Mouse (Mus musculus): ENCODE results near the gene Fgfr2.
"Not testable (repeated sequence)": the region's sequence is repeated elsewhere in the genome, so short reads cannot be mapped to it uniquely, and the experiment has no call there.

The Fgfr2 gene

GRCm38 (mm10) chr7:130631553-130632378, 2491.4 kb downstream of the Fgfr2 start:
- DNase-seq (ENCODE audit: low spot score), result peak; percentile 4

DNA sequence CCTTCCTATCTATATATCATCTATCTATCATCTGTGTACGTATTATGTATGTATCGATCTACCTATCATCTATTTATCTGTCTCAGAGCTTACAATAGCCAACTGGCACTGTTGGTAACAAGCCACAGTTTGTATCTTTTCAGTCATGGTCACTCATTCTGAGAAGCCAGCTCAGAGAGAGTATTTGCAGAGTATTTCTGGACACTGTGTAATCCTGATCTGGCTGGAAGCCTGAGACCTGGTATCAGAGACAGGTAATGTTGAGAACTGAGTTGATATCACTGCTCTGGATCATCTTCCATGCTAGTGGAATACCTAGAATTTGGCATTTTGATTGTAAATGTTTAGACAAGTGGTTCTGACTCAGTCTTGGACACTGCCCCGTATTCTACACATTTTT, 2492.2 kb downstream of the Fgfr2 start:
- DNase-seq (ENCODE audit: low spot score), result no peak

GRCm38 (mm10) chr7:130629999-130630398, 2493.2 kb downstream of the Fgfr2 start:
- DNase-seq (ENCODE audit: low spot score), result no peak

- no peak for DNase-seq (ENCODE audit: low spot score)
These were observed 2494.5 kb downstream of the Fgfr2 start for GRCm38 (mm10) chr7:130628601-130629000.

DNA sequence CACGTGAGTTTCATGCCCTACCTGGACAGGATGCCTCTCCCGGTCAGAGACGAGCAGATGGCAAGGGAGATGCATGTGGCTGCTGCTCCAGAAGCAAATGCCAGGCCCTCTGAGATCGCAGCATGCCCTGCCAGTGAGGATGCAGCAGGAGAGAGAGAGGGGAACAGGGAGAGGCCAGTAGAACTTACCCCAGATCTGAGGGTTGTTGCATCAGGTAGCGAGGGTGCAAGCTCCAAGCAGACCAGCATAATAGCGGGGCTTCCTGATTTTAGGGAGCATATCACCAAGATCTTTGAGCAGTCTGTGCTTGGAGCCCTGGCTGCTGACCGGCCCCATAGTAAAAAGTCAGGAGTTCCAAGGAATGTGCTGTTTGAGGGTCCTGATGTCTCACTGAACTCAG, 2497.8 kb downstream of the Fgfr2 start:
- DNase-seq (ENCODE audit: low spot score), result no peak

DNA sequence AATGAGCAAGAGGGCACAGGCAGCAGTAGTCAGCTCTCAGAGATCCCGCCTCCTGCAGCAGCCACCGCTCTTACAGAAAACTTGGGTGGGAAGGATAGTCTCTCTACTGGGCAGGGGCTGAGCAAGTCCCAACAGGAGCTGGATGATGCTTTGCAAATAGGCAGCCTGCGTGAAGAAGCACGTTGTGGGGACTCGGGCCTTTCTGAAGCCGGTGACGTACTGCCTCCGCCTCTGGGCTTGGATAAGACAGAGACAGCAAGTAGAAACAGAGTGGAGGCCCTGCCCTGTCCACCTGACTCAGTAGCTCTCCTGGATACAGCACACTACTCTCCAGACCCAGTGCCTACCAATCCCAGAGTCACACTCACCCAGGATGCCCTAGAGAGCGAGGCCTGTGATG, 2498.9 kb downstream of the Fgfr2 start:
- DNase-seq (ENCODE audit: low spot score), result no peak

- no peak for DNase-seq (ENCODE audit: low spot score)
These were observed 2500.8 kb downstream of the Fgfr2 start for GRCm38 (mm10) chr7:130622359-130622758.

DNA sequence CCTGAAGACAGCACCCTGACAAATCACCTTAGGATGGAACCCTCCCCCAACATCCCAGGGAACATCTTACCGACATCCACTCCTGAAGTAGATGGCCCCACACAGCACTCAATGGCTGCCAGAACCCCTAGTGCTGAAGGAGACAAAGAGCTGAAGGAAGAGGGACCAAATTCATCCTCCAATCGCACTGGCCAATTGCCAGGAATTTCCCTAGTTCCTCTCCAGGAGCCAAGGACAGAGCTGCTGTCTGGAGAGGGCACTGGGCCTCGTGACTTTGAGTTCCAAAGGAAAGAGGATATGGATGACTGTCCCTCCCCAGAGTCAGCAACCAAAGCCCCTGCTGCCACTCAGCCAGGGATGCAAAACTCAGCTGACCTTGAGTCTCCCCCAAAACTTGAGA, 2501.2 kb downstream of the Fgfr2 start:
- DNase-seq (ENCODE audit: low spot score), result no peak

DNA sequence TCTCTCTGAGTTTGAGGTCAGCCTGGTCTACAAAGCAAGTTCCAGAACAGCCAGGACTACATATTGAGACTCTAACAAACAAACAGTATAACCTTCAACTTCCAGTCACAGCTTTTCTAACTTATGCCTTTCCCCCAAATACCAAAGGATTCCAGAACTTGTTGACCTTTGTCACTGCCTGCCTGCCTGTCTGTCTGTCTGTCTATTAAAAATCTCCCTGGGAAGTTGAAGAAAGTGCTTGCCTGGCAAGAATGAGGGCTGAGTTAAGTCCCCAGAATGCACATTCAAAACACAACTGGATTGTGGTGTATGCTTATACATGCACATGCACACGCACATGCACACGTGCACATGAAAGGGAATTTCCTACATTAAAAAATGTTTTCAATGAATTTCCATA, 2502.1 kb downstream of the Fgfr2 start:
- DNase-seq (ENCODE audit: low spot score), result no peak

DNA sequence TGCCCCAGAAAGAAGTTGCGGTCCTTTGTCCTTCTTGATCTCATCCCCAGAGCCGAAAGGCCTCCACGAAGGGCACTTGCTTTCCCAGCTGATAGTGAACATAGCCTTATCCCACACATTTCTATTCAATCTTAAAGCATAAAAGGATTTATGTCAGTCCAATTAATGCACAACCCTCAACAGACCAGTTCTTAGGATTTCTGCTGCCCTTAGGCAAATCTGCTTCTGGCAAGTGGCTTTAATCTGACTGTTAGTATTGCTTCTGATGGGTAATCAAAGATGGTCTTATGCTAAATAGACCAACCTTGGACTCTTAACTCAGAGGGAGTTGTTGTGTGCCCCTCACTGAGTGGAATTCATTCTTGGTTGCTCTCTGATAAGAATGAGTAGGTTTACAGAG, 2505.6 kb downstream of the Fgfr2 start:
- no peak for DNase-seq (ENCODE audit: low spot score)

- no peak for DNase-seq (ENCODE audit: low spot score)
These were observed 2509.2 kb downstream of the Fgfr2 start for GRCm38 (mm10) chr7:130613973-130614372.

DNA sequence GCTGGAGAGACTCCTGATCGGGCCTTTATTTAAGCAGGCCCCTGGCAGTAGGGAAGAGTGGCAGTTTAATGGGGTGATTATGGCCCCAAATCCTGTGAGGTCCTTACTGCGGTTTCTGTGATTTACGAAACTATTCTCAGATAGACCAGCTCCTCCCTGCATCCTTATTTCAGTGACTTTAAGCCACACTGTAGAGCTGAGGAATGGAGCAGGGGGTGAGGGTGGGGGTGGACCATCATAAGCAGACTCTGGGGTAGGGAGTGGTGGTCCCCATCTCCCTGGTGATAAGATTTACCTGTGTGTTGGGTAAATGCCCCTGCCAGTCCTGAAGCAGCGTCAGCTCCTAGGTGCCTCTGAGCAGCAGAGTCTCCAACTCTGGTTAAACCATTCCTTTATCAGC, 2516.2 kb downstream of the Fgfr2 start:
- DNase-seq (ENCODE audit: low spot score), result no peak

- DNase-seq (ENCODE audit: low spot score), result no peak
These were observed 2518.0 kb downstream of the Fgfr2 start for GRCm38 (mm10) chr7:130605111-130605510.

DNA sequence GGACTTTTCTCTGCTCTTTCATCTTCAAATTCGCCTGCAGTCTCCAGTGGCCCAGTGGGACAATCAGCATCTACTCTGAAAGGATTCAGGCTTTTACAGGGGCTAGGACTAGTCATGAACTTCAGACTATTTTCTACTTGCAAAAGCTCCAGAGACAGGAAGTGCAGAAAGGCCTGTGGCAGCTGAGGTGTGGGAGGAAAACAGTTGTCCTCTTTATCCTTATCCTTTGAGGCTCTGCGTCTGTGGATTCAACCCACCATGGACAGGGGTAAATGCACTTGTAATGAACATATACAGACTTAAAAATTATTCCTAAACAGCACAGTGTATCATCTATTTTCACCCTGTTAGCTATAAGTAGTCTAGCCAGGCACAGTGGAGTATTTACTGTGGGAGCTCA, 2518.8 kb downstream of the Fgfr2 start:
- no peak for DNase-seq (ENCODE audit: low spot score)

GRCm38 (mm10) chr7:130603556-130603955, 2519.6 kb downstream of the Fgfr2 start:
- no peak for DNase-seq (ENCODE audit: low spot score)

DNA sequence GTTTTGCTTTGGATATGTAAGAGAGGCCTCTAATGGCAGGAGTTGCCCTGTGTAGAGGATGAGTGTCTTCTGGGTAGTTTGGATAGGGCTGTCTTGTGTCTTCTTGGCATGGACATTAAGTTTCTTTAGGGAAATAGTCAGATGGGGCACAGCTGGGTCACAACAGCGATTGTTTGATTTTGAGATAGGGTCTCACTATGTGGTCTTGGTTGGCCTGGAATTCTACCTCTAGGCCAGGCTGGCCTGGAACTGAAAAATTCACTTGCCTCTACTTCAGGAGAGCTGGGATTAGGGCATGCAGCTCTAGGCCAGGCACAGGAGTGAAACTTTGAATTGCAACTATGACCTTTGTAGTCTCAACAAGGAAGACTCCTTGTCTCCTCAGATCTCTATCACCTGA, 2520.3 kb downstream of the Fgfr2 start:
- DNase-seq (ENCODE audit: low spot score), result no peak

DNA sequence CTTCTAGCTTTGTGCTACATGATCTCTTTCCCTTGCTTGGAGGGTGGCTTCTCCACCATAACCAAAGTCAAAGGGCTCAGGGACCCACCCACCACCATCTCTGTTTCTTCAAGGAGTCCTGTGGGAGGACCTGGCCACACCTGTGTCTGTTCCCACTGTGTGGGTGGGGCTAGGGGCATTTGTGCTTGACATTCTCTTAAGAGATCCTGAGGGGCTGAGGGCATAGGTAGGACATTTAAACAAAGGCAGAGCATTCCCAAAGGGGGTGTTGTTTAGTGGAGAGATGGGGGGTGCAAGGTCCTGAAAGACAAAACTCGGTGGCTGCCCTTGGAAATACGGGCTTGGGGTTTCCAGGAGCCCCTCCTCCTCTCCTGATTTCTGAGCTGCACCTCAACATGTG, 2522.6 kb downstream of the Fgfr2 start:
- no peak for DNase-seq (ENCODE audit: low spot score)

GRCm38 (mm10) chr7:130600074-130600473, 2523.1 kb downstream of the Fgfr2 start:
- no peak for DNase-seq (ENCODE audit: low spot score)

DNA sequence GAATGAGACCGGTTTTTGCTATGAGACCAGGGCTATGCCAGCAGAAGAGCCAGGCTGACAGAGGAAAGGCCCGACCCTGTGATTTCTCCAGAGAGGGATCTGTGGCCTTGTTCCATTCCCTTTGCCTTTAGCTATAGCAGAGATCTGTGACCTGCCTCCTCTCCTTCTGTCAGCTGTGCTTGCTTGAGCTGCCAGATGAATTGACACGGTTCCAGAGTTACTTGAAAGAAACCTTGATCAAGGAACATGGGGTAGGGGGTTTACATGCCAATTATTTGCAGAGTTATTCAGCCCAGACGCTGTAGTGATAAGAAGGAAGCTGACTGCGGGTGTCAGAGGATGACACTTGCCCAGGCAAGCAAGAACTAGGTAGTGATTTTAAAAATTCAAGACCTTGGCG, 2525.6 kb downstream of the Fgfr2 start:
- DNase-seq (ENCODE audit: low spot score), result no peak

DNA sequence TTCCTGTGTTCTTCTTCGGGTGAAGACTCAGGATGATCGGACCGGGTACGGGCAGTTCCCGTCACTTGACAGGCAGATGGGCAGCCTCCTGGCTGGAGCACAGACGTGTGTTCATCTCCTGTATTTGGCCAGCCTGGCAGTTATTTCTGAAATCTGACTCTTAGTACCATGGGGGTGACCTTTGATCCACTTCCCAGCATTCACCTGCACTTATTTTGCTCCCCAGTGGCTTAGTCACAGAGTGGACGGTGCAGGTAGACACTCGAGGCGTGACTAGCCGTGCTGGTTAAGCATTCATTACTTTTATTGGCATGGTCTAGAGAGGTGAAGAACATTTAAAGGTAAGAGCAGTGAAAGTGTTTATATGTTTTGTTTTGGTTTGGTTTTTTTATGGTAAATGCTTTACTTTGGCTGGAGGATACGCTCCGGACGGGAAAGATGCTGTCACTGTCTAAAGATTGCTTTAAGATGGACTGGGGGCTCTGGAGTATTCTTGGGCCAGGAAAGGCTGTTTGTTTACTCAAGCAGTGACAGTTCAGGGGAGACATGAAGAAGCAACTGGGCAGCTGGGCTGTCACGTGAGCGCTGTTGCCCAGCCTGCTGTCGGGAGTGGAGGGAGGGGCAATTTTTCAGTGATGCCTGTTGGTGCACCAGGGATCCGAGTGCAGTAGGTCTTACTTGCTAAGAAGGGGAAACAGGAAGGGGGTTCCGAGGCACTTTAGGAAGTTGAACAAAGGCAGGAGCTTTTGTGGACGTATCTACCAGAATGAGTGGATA, 2526.9 kb downstream of the Fgfr2 start:
- DNase-seq (ENCODE audit: low spot score), result not testable (repeated sequence)

GRCm38 (mm10) chr7:130593375-130594239, 2529.5 kb downstream of the Fgfr2 start:
- DNase-seq (ENCODE audit: low spot score), result not testable (repeated sequence)

GRCm38 (mm10) chr7:130592975-130593374, 2530.2 kb downstream of the Fgfr2 start:
- not testable (repeated sequence) for DNase-seq (ENCODE audit: low spot score)

Measured in spleen, adult 12 weeks (tissue).